Mouse (Mus musculus) hindbrain, embryonic 12.5 days (tissue): ENCODE data around the gene Mark2. TPM values are rescaled to one million over a fixed set of nuclear protein-coding genes. Genes with fewer than 3 reads are reported as not detected.
A peak's percentile ranks its signal among the peaks of the same experiment; 100 is the strongest.
"Not testable (repeated sequence)": the region's sequence is repeated elsewhere in the genome, so short reads cannot be mapped to it uniquely, and the experiment has no call there.

Source experiments
- ATAC-seq: fragments of 200-750 bp; cut with Nextera tagmentation; 2 replicates; pipeline ENCODE4 v1.8.0; 2017; ENCODE audit warnings: moderate TSS enrichment; ENCODE audit not compliant: low FRiP score
- H3K27ac ChIP-seq: fragments of 300-500 bp; sonication (generic); 2 replicates; pipeline ENCODE4 v1.5.1; 2016; ENCODE audit warnings: mild to moderate bottlenecking
- H3K27me3 ChIP-seq: fragments of 300-500 bp; sonication (generic); 2 replicates; pipeline ENCODE4 v1.6.1; 2016; ENCODE audit warnings: mild to moderate bottlenecking
- H3K36me3 ChIP-seq: fragments of 300-500 bp; sonication (generic); 2 replicates; pipeline ENCODE4 v1.6.1; 2016; ENCODE audit warnings: mild to moderate bottlenecking
- H3K4me1 ChIP-seq: fragments of 300-500 bp; sonication (generic); 2 replicates; pipeline ENCODE4 v1.6.1; 2016
- H3K4me2 ChIP-seq: fragments of 300-500 bp; sonication (generic); replicated peaks from 2 replicates; pipeline ENCODE4 v1.6.1; 2016; ENCODE audit warnings: mild to moderate bottlenecking
- H3K4me3 ChIP-seq: fragments of 300-500 bp; sonication (generic); 2 replicates; pipeline ENCODE4 v1.5.1; 2016; ENCODE audit warnings: mild to moderate bottlenecking
- H3K9ac ChIP-seq: fragments of 300-500 bp; sonication (generic); 2 replicates; pipeline ENCODE4 v1.6.1; 2016; ENCODE audit warnings: mild to moderate bottlenecking, moderate library complexity
- H3K9me3 ChIP-seq: fragments of 300-500 bp; sonication (generic); replicated peaks from 2 replicates; pipeline ENCODE4 v1.6.1; 2016; ENCODE audit warnings: mild to moderate bottlenecking
- WGBS: fragments of 180-500 bp; shearing (Covaris S2); methylation state at CpG from one replicate; pipeline ENCODE4 v1.1.7; 2016; 5-methylcytosine and 5-hydroxymethylcytosine counted together
- polyA plus RNA-seq: library from polyadenylated mRNA; unstranded; fragments of >200 nt; fragmentation: Nextera tagmentation; extraction: Ambion mirVana; gene quantifications from 2 replicates; pipeline ENCODE4 v1.2.1, GENCODE M21; 2016

The Mark2 gene
- 62.1 and 64.2 TPM in 2 replicates for polyA plus RNA-seq

DNA sequence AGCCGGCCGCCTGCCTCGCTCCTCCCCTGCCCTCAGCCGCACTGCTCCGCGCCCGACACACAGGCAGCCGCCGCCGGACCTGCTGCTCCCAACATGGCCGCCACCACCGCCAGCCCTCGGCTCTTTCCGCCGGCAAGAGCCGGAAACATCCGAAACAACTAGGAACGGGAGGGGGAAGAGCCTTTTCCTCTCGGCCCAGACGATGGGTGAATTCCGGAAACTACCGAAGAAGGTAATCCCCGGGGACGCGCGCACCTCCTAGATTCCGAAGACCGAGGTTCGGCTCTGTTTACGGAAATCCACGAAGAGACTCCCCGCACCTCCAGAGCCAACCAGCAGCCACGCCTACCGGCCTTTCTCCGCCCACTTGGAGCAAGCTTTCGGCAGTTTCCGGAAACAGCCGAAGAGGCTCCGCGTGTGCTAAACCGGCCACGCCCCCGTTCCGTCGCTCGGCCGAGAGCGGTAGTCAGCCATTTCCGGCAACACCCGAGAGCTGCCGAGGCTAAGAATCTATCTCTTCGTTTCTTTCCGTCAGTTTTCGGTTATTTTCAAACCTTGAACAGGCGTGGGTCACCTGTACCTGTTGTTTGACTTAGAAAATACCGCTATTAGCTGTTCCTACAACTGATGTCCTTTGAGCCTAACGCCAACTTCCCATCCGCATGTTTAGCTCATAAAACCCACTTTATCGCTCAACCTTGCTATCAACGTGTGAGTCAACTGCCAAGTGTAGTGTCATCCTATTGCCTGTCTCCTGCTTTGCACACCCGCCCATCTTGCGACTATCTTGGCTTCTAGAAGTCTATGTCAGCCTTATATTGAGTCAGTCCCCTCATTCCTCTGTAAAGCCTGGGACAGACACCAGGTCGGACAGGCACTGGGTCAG lies at the start of gene Mark2:
Gene Mark2 (minus strand): TSS at position 349 of the 886 bp plus-strand sequence.
- Histone ChIP-seq H3K27me3 (no peaks in the 10 kb centered on the region), H3K27ac (peak within 1 kb of the TSS; percentile 86), H3K4me1 (peaks cover 30% of the 10 kb centered on the region), H3K4me3 (peak within 1 kb of the TSS; percentile 78), H3K9ac (peak within 1 kb of the TSS; percentile 97), H3K36me3 (no peaks in the 10 kb centered on the region), H3K4me2 (peak within 1 kb of the TSS; percentile 95), H3K9me3 (no peaks in the 10 kb centered on the region)
- 2% methylated on average over 63 of the region's 63 CpGs for WGBS
- peak; percentile 94 for ATAC-seq

DNA sequence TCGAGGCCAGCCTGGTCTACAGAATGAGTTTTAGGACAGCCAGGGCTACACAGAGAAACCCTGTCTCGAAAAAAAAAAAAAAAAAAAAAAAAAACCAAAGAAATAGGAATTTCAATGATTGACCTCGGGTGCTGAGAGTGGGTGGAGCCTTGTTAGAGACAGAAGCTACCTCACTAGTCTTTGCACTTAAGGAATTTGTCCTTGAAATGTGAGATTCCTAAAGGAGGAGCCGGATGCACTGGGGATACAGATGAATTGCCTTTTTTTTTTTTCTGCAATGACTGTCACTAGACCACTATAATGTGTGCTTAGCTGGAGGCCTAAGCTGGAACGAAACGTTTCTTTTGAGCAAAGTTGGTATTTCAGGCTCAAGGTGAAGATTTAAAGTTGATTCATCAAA lies 46.8 kb upstream of the Mark2 start:
- H3K27ac ChIP-seq = no peak overlapping the region
- no peak for ATAC-seq
- peaks cover 11% of the 10 kb centered on the region for H3K4me1 ChIP-seq
- 88% methylated on average over 6 of the region's 6 CpGs for WGBS
- H3K27me3 ChIP-seq = no peaks in the 10 kb centered on the region
- H3K9ac ChIP-seq = no peak overlapping the region
- no peaks in the 10 kb centered on the region; the same call in 1 of the 2 replicates for H3K36me3 ChIP-seq
- H3K4me2 ChIP-seq = no peak overlapping the region
- H3K4me3 ChIP-seq = no peak overlapping the region
- peaks cover 14% of the 10 kb centered on the region; the same call in 1 of the 2 replicates for H3K9me3 ChIP-seq

DNA sequence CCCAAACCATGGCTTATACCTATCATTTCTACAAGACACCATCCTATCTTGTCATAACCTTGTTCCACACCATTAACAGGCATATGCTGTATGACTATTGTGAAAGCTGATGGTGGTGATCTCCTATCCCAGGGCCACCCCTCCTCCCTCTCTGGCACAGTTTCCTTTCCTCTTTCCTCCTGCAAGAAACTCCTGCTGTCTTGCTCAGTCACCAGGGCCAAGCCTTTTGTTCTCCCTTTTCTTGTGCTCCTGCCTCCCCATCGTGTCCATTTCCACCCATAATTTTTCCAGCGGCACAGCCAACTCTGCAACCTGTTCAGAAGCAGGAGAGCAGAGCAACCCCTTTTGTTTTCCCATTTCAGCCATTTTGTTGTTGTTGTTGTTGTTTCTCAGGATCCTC lies 44.4 kb upstream of the Mark2 start:
- no peak overlapping the region for H3K4me3 ChIP-seq
- H3K4me1 ChIP-seq = peaks cover 22% of the 10 kb centered on the region
- WGBS = 52% methylated on average over 2 of the region's 2 CpGs
- no peaks in the 10 kb centered on the region; the same call in 1 of the 2 replicates for H3K36me3 ChIP-seq
- H3K9me3 ChIP-seq = peaks cover 11% of the 10 kb centered on the region; the same call in 1 of the 2 replicates
- no peaks in the 10 kb centered on the region for H3K27me3 ChIP-seq
- H3K9ac ChIP-seq = no peak overlapping the region
- ATAC-seq = no peak
- H3K27ac ChIP-seq = no peak overlapping the region
- no peak overlapping the region for H3K4me2 ChIP-seq

GRCm38 (mm10) chr19:7382903-7383865 lies 41.5 kb upstream of the Mark2 start, which contains the start of gene Spindoc:
TSS of gene Spindoc (minus strand) at chr19:7382994.
- Histone ChIP-seq H3K36me3 (peaks cover 6% of the 10 kb centered on the region), H3K4me3 (peak within 1 kb of the TSS; percentile 87), H3K27ac (peak within 1 kb of the TSS; percentile 94), H3K27me3 (no peaks in the 10 kb centered on the region), H3K4me1 (peaks cover 42% of the 10 kb centered on the region), H3K9ac (peak within 1 kb of the TSS; percentile 95), H3K4me2 (peak within 1 kb of the TSS; percentile 78), H3K9me3 (peaks cover 3% of the 10 kb centered on the region; the same call in 1 of the 2 replicates)
- peak; percentile 98 for ATAC-seq
- 1% methylated on average over 33 of the region's 52 CpGs for WGBS

- H3K4me3 ChIP-seq = peak overlapping the region; percentile 87
- under 1% methylated on average over 59 of the region's 60 CpGs for WGBS
- H3K4me1 ChIP-seq = peaks cover 42% of the 10 kb centered on the region
- peak; percentile 66 for ATAC-seq
- H3K9ac ChIP-seq = peak overlapping the region; percentile 95
- H3K27ac ChIP-seq = peak overlapping the region; percentile 94
- H3K36me3 ChIP-seq = peaks cover 6% of the 10 kb centered on the region
- peaks cover 3% of the 10 kb centered on the region; the same call in 1 of the 2 replicates for H3K9me3 ChIP-seq
- peak overlapping the region; percentile 78 for H3K4me2 ChIP-seq
- no peaks in the 10 kb centered on the region for H3K27me3 ChIP-seq
Observed at GRCm38 (mm10) chr19:7382248-7382902, 40.7 kb upstream of the Mark2 start.

GRCm38 (mm10) chr19:7381906-7382247 lies 40.2 kb upstream of the Mark2 start:
- H3K4me1 ChIP-seq = peaks cover 42% of the 10 kb centered on the region
- peak overlapping the region; percentile 95 for H3K9ac ChIP-seq
- WGBS = 2% methylated on average over 8 of the region's 8 CpGs

GRCm38 (mm10) chr19:7377639-7378038 lies 36.0 kb upstream of the Mark2 start:
- no peak overlapping the region for H3K27ac ChIP-seq
- H3K4me2 ChIP-seq = no peak overlapping the region
- H3K36me3 ChIP-seq = peaks cover 43% of the 10 kb centered on the region
- H3K9ac ChIP-seq = no peak overlapping the region
- no peak for ATAC-seq
- WGBS = 88% methylated on average over 2 of the region's 2 CpGs
- H3K9me3 ChIP-seq = no peaks in the 10 kb centered on the region
- peaks cover 29% of the 10 kb centered on the region for H3K4me1 ChIP-seq
- no peak overlapping the region for H3K4me3 ChIP-seq
- H3K27me3 ChIP-seq = no peaks in the 10 kb centered on the region

More at GRCm38 (mm10) chr19:7381906-7382247, 40.2 kb upstream of the Mark2 start:
- peak overlapping the region; percentile 87 for H3K4me3 ChIP-seq
- H3K27ac ChIP-seq = peak overlapping the region; percentile 94
- ATAC-seq = no peak
- H3K4me2 ChIP-seq = peak overlapping the region; percentile 78
- H3K36me3 ChIP-seq = peaks cover 8% of the 10 kb centered on the region
- H3K27me3 ChIP-seq = no peaks in the 10 kb centered on the region
- peaks cover 3% of the 10 kb centered on the region; the same call in 1 of the 2 replicates for H3K9me3 ChIP-seq

GRCm38 (mm10) chr19:7374491-7374890 lies 32.8 kb upstream of the Mark2 start:
- no peak for ATAC-seq
- Histone ChIP-seq H3K27ac (no peak overlapping the region), H3K27me3 (no peaks in the 10 kb centered on the region), H3K36me3 (peaks cover 72% of the 10 kb centered on the region), H3K4me1 (peaks cover 7% of the 10 kb centered on the region), H3K9me3 (no peaks in the 10 kb centered on the region), H3K9ac (no peak overlapping the region), H3K4me3 (no peak overlapping the region), H3K4me2 (no peak overlapping the region)
- 99% methylated on average over 8 of the region's 8 CpGs for WGBS

DNA sequence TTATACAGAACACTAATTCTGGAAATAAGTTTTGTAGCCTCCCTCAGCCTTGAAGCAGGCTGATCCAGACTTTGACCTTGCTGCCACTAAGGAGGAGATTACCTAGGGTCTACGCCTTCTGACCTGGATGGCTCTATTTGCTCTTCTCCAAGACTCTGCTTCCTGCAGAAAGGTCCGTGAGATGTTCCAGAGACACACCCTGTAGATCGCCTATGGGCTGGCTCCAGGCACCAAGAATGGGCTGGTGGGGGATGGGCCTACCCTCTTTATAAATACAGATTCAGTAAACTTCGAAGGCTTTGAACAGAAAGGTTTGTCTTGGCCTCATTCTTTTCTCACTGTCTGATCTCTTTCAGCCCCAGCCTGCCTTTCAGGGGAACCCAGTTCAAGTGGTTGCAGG lies 27.8 kb upstream of the Mark2 start:
- not testable (repeated sequence) for H3K4me1 ChIP-seq, H3K27ac ChIP-seq, ATAC-seq, H3K4me2 ChIP-seq, H3K9me3 ChIP-seq, H3K4me3 ChIP-seq, H3K9ac ChIP-seq, H3K27me3 ChIP-seq
- peaks cover 77% of the 10 kb centered on the region for H3K36me3 ChIP-seq
- WGBS = 86% methylated on average over 4 of the region's 4 CpGs

DNA sequence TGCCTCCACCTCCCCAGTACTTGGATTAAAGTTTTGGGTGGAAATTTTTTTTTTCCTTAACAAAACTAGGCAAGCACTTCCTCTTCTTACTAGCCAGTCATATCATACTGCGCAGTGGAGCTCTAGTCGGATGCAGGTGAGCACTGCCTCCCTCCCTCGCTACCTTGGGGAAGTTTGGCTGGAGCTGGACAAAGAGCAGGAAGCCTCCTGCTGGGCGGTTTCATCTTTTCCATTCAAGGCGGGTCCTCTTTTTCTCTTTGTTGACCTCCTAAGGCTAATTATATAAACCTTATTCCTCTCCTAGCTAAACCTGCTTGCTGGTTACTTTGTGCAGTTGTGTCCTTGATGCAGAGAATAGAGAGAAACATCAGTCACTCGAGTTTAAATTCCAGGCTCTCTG lies 12.0 kb upstream of the Mark2 start:
- H3K27ac ChIP-seq = no peak overlapping the region
- no peaks in the 10 kb centered on the region for H3K4me1 ChIP-seq
- no peaks in the 10 kb centered on the region for H3K27me3 ChIP-seq
- 51% methylated on average over 6 of the region's 6 CpGs for WGBS
- no peak overlapping the region for H3K4me3 ChIP-seq
- peaks cover 24% of the 10 kb centered on the region for H3K36me3 ChIP-seq
- ATAC-seq = no peak
- no peaks in the 10 kb centered on the region for H3K9me3 ChIP-seq
- H3K9ac ChIP-seq = no peak overlapping the region
- H3K4me2 ChIP-seq = no peak overlapping the region

DNA sequence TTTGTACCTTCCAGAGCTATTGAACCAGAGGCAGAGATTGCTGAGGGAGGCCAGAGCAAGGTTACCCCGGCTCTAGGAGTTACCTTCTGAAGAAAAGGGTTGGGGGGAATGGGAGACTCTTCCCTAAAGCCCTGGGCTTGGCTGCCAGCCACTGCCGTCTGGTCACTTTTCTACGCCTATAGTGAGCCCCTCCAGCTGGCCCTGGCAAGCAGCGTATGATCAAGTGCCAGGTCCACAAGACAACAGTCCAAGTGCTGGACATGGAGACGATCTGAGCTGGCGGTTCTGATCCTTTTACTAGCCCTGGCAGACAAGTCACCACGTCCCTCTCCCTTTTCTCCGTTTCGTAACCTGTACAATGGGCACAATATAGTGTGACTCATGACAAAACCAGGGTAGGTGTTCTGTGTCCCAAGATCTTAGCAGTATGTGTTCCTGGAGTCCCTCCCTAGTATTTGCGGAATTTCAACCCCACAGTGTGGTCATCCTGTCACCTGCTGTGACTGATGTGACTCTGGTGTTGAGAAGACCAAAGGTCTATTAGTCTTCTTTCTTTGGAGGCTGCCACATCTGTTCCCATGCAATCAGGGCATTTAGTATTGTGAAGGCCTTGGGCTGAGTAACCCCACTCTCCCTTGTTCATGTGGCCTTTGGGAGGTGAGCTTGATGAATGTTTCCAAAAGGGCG lies 11.3 kb upstream of the Mark2 start:
- no peaks in the 10 kb centered on the region for H3K9me3 ChIP-seq
- no peaks in the 10 kb centered on the region for H3K27me3 ChIP-seq
- no peak overlapping the region for H3K4me3 ChIP-seq
- H3K4me2 ChIP-seq = no peak overlapping the region
- H3K36me3 ChIP-seq = peaks cover 17% of the 10 kb centered on the region
- no peaks in the 10 kb centered on the region for H3K4me1 ChIP-seq
- no peak overlapping the region for H3K9ac ChIP-seq
- WGBS = 75% methylated on average over 11 of the region's 11 CpGs
- no peak for ATAC-seq
- no peak overlapping the region for H3K27ac ChIP-seq
